Mouse (Mus musculus): ENCODE measurements around the gene Trim44. TPM values are rescaled to one million over a fixed set of nuclear protein-coding genes. Genes with fewer than 3 reads are reported as not detected.

Gene Trim44
- total and polyA plus RNA-seq, 3 experiments: 21.7 to 55.3 (median 49.1) TPM

Other genes with a start within 250 kb of the Trim44 start
- 3.1 and 3.5 TPM in 2 replicates for gene Ldlrad3, start 221.4 kb downstream of the Trim44 start, total RNA-seq (2012; rRNA removed)
- gene Ldlrad3, start 221.4 kb downstream of the Trim44 start, polyA plus RNA-seq (2012; ENCODE audit: insufficient read depth in 1 of 2, insufficient read length in 2 of 2, low read depth in 1 of 2, low replicate concordance in 2 of 2, missing spikeins in 1 of 2): 1 to 10 TPM in 1 of 2 experiments, not detected in 1; 6.1 TPM
- gene Fjx1, start 44.7 kb upstream of the Trim44 start, total RNA-seq (2012; rRNA removed): not detected in 2 replicates
- not detected for gene Fjx1, start 44.7 kb upstream of the Trim44 start, polyA plus RNA-seq (2012; ENCODE audit: insufficient read depth in 1 of 2, insufficient read length in 2 of 2, low read depth in 1 of 2, low replicate concordance in 2 of 2, missing spikeins in 1 of 2)
- gene Pamr1, start 142.2 kb upstream of the Trim44 start, total RNA-seq (2012; rRNA removed): not detected in 2 replicates
- not detected for gene Pamr1, start 142.2 kb upstream of the Trim44 start, polyA plus RNA-seq (2012; ENCODE audit: insufficient read depth in 1 of 2, insufficient read length in 2 of 2, low read depth in 1 of 2, low replicate concordance in 2 of 2, missing spikeins in 1 of 2)